Mouse (Mus musculus) left cerebral cortex, postnatal 10 days (tissue): ENCODE measurements around the gene Pgf. TPM values are rescaled to one million over a fixed set of nuclear protein-coding genes. Genes with fewer than 3 reads are reported as not detected.

Experiments used
- DNase-seq, 2 experiments: peaks; one replicate each; pipeline ENCODE4 v3.0.0; 2021 to 2022; ENCODE audit warnings: low spot score in 2 of 2, mixed read lengths in 1 of 2; ENCODE audit errors: extremely low spot score in 1 of 2
- intact Hi-C: fragments of 180-260 bp; cut with DNase I; formaldehyde crosslinking; loops from one replicate; pipeline ENCODE4 v1.15.1; 2025
- total RNA-seq, 2 experiments: library from RNA; stranded (reverse); gene quantifications; 2 replicates each; pipeline ENCODE4 v1.2.3; 2021

The Pgf gene
- total RNA-seq, result 1 to 10 TPM; 3.9 to 4.8 TPM

- no peak for DNase-seq
- intact Hi-C loops, result no loop called here
These were observed at the start of gene Pgf for GRCm38 (mm10) chr12:85177740-85178239. Gene Pgf, minus strand, starts transcription at chr12:85177790.

- intact Hi-C loops, result loop anchor here (5.0 kb wide), 1 partner anchor 60 kb away; no protein-coding TSS in a partner anchor
- no peak for DNase-seq
These were observed 49.6 kb upstream of the Pgf start for GRCm38 (mm10) chr12:85227227-85227626.

- intact Hi-C loops, result loop anchor here (5.0 kb wide), 1 partner anchor 38 kb away; no protein-coding TSS in a partner anchor
- DNase-seq, result no peak
These were observed 42.3 kb upstream of the Pgf start for GRCm38 (mm10) chr12:85219905-85220290.

GRCm38 (mm10) chr12:85219236-85219904 is 41.8 kb upstream of the Pgf start, which contains the start of gene Eif2b2:
Gene Eif2b2, plus strand, starts transcription at chr12:85219481.
- DNase-seq, result peak; percentile 98 to 99
- intact Hi-C loops, result loop anchor here (5.0 kb wide), 1 partner anchor 37 kb away; no protein-coding TSS in a partner anchor

GRCm38 (mm10) chr12:85217733-85218310 is 40.2 kb upstream of the Pgf start:
- DNase-seq, result no peak
- intact Hi-C loops, result loop anchor here (5.0 kb wide), 1 partner anchor 36 kb away; no protein-coding TSS in a partner anchor

- intact Hi-C loops, result loop anchor here (5.0 kb wide), 1 partner anchor 33 kb away; no protein-coding TSS in a partner anchor
- no peak for DNase-seq
These were observed 37.4 kb upstream of the Pgf start for GRCm38 (mm10) chr12:85215031-85215430.

- intact Hi-C loops, result no loop called here
- DNase-seq, result no peak
These were observed 31.2 kb upstream of the Pgf start for GRCm38 (mm10) chr12:85208687-85209199.

- intact Hi-C loops, result no loop called here
- no peak for DNase-seq
These were observed 27.8 kb upstream of the Pgf start for GRCm38 (mm10) chr12:85205425-85205824.

GRCm38 (mm10) chr12:85204105-85204504 is 26.5 kb upstream of the Pgf start:
- intact Hi-C loops, result no loop called here

GRCm38 (mm10) chr12:85203699-85204098 is 26.1 kb upstream of the Pgf start:
- DNase-seq, result no peak
- intact Hi-C loops, result no loop called here

More at GRCm38 (mm10) chr12:85204105-85204504, 26.5 kb upstream of the Pgf start:
- no peak for DNase-seq

GRCm38 (mm10) chr12:85202191-85202590 is 24.6 kb upstream of the Pgf start:
- no peak for DNase-seq
- intact Hi-C loops, result no loop called here

GRCm38 (mm10) chr12:85201830-85202147 is 24.2 kb upstream of the Pgf start:
- intact Hi-C loops, result no loop called here
- no peak for DNase-seq

GRCm38 (mm10) chr12:85200929-85201829 is 23.6 kb upstream of the Pgf start:
- no peak for DNase-seq
- intact Hi-C loops, result no loop called here

- no peak for DNase-seq
- intact Hi-C loops, result no loop called here
These were observed 22.4 kb upstream of the Pgf start for GRCm38 (mm10) chr12:85199954-85200353.

GRCm38 (mm10) chr12:85197936-85198335 is 20.3 kb upstream of the Pgf start:
- intact Hi-C loops, result no loop called here
- no peak for DNase-seq

GRCm38 (mm10) chr12:85197371-85197770 is 19.8 kb upstream of the Pgf start:
- intact Hi-C loops, result no loop called here
- no peak for DNase-seq

- intact Hi-C loops, result no loop called here
These were observed 18.6 kb upstream of the Pgf start for GRCm38 (mm10) chr12:85196191-85196590.

GRCm38 (mm10) chr12:85195086-85195485 is 17.5 kb upstream of the Pgf start:
- DNase-seq, result no peak
- intact Hi-C loops, result no loop called here

More at GRCm38 (mm10) chr12:85196191-85196590, 18.6 kb upstream of the Pgf start:
- no peak for DNase-seq

GRCm38 (mm10) chr12:85194623-85195018 is 17.0 kb upstream of the Pgf start:
- intact Hi-C loops, result no loop called here
- peak; percentile 36 to 88 for DNase-seq
